Mouse (Mus musculus) lung, postnatal 0 days (tissue): ENCODE measurements at regions not wholly inside any gene's neighbourhood (a gene's known extent, or its start where the extent isn't known, plus 50 kb on each side); places are given as distances from the start of the nearest gene placed in this dataset.

Experiments
- CTCF ChIP-seq: IDR thresholded peaks from 2 replicates; pipeline ENCODE4 v1.5.1; 2016; ENCODE audit warnings: antibody characterized with exemption, mild to moderate bottlenecking
- EP300 ChIP-seq: IDR thresholded peaks from 2 replicates; pipeline ENCODE4 v1.6.1; 2016; ENCODE audit warnings: antibody characterized with exemption, mild to moderate bottlenecking, control low read depth

GRCm38 (mm10) chr6:41111829-41112228 lies 76.5 kb upstream of the 2210010C04Rik start:
- TF ChIP-seq CTCF (no peak), EP300 (no peak)
